Mouse (Mus musculus) kidney, embryonic 16.5 days (tissue): ENCODE data around the gene Tshz2. TPM values are rescaled to one million over a fixed set of nuclear protein-coding genes. Genes with fewer than 3 reads are reported as not detected.

Source experiments
- ATAC-seq: fragments of 200-750 bp; cut with Nextera tagmentation; 2 replicates; pipeline ENCODE4 v1.8.0; 2017; ENCODE audit warnings: moderate TSS enrichment; ENCODE audit not compliant: low FRiP score, low TSS enrichment
- H3K27ac ChIP-seq: fragments of 300-500 bp; sonication (generic); 2 replicates; pipeline ENCODE4 v1.5.1; 2014; ENCODE audit warnings: low read length
- H3K27me3 ChIP-seq: fragments of 300-500 bp; sonication (generic); 2 replicates; pipeline ENCODE4 v1.6.1; 2014; ENCODE audit warnings: low read length, control low read depth, mixed read lengths; ENCODE audit not compliant: insufficient read depth
- H3K36me3 ChIP-seq: fragments of 300-500 bp; sonication (generic); 2 replicates; pipeline ENCODE4 v1.6.1; 2014; ENCODE audit warnings: low read length, control low read depth, mixed read lengths; ENCODE audit not compliant: insufficient read depth
- H3K4me1 ChIP-seq: fragments of 300-500 bp; sonication (generic); 2 replicates; pipeline ENCODE4 v1.6.1; 2014; ENCODE audit warnings: low read length, control low read depth, mixed read lengths; ENCODE audit not compliant: insufficient read depth
- H3K4me2 ChIP-seq: fragments of 300-500 bp; sonication (generic); replicated peaks from 2 replicates; pipeline ENCODE4 v1.6.1; 2014; ENCODE audit warnings: low read depth, low read length
- H3K4me3 ChIP-seq: fragments of 300-500 bp; sonication (generic); 2 replicates; pipeline ENCODE4 v1.5.1; 2014; ENCODE audit warnings: mild to moderate bottlenecking, low read length
- H3K9ac ChIP-seq: fragments of 300-500 bp; sonication (generic); replicated peaks from 2 replicates; pipeline ENCODE4 v1.6.1; 2014; ENCODE audit warnings: low read length
- H3K9me3 ChIP-seq: fragments of 300-500 bp; sonication (generic); 2 replicates; pipeline ENCODE4 v1.6.1; 2016; ENCODE audit warnings: low read length, control low read depth
- WGBS: fragments of 180-500 bp; shearing (Covaris S2); extraction: QIAGEN DNeasy Blood & Tissue Kit; methylation state at CpG from one replicate; pipeline ENCODE4 v1.1.7; 2014; 5-methylcytosine and 5-hydroxymethylcytosine counted together
- polyA plus RNA-seq: library from polyadenylated mRNA; unstranded; fragments of >200 nt; fragmentation: Nextera tagmentation; extraction: Ambion mirVana; gene quantifications from 2 replicates; pipeline ENCODE4 v1.2.1, GENCODE M21; 2015

Gene Tshz2
- polyA plus RNA-seq, 1 experiment from 2014 or later, result 11.5 TPM

DNA sequence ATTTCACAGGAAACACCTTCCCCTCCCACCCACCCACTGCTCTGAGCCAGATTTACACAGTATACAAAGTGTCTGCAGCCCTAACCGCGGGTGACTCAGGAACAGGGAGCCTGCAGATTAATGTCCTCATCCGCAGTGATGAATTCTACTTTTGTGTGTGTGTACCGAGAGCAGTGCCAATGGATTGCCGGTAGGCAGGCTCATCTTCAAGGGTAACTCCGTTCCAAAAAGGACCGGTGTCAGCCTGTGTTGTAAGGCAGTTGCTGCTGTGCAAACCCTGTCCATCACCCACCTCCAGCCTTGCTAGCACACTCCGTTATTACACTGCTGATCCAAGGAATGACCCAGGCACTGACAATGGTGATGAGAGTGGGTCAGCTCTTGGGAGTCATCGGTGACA, 200.8 kb downstream of the Tshz2 start:
- ATAC-seq, result no peak
- no peak overlapping the region for H3K9ac ChIP-seq
- H3K36me3 ChIP-seq, result no peaks in the 10 kb centered on the region
- WGBS, result 45% methylated on average over 9 of the region's 9 CpGs
- 0 out of 2 replicates have a peak overlapping the region, but pooled peaks have one; percentile 8 for H3K27ac ChIP-seq
- H3K4me2 ChIP-seq, result no peak overlapping the region
- no peaks in the 10 kb centered on the region for H3K27me3 ChIP-seq
- no peak overlapping the region for H3K4me3 ChIP-seq
- no peaks in the 10 kb centered on the region for H3K9me3 ChIP-seq
- peaks cover 33% of the 10 kb centered on the region for H3K4me1 ChIP-seq

DNA sequence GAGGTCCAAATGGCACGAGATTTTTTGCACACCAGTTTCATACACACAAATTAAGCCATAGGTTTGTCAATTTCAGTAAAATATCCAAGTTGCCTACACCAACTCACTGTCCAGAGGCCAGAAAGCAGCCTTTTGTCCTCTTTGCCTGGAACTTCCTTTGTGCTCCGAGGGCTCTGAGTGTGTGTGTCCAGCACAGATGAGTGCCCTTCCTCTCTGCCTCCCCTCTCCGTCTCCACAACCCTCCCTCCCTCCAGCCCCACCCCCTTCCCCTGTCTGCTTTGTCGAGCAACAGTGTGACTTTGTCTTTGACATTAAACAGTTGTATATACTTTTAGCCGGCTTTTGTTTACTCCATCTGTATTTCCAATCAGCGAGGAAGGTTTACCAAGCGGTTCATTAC, 201.8 kb downstream of the Tshz2 start:
- Histone ChIP-seq H3K4me3 (no peak overlapping the region), H3K27ac (peak overlapping the region; percentile 27), H3K4me1 (peaks cover 33% of the 10 kb centered on the region), H3K36me3 (no peaks in the 10 kb centered on the region), H3K4me2 (peak overlapping the region; percentile 23; the same call in 1 of the 2 replicates), H3K9me3 (no peaks in the 10 kb centered on the region), H3K9ac (no peak overlapping the region; the same call in 1 of the 2 replicates), H3K27me3 (no peaks in the 10 kb centered on the region)
- ATAC-seq, result peak; percentile 86
- WGBS, result 9% methylated on average over 7 of the region's 7 CpGs

DNA sequence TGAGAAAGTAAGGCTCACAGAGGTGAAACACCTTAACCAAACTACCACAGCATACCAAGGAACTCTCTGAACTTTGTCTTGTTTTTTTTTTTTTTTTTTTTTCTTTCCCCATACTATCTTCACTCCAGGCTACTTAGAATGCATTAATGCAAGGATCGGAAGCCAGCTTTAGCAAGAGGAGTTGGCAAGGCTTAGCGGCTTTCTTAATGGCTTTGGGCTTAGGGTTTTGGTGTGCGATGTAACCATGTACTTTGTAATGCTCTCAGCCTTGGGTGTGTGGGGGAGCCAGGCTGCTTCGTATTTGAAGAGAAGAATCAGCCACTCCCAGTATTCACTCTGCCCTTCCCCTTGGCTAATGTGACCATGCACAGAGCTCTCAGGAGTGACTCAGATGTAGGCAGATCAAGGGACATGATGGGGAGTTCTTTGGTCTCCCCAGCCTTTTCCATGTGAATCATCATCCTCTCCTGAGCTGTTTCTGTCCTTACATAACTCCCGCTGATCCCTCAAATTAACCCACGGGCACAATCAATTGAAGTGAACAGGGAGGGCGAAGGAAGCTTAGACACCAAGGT, 204.3 kb downstream of the Tshz2 start:
- Histone ChIP-seq H3K4me1 (peaks cover 29% of the 10 kb centered on the region), H3K27ac (no peak overlapping the region), H3K27me3 (no peaks in the 10 kb centered on the region), H3K4me3 (no peak overlapping the region), H3K9ac (no peak overlapping the region), H3K4me2 (no peak overlapping the region), H3K36me3 (no peaks in the 10 kb centered on the region), H3K9me3 (no peaks in the 10 kb centered on the region)
- no peak for ATAC-seq
- WGBS, result 78% methylated on average over 7 of the region's 7 CpGs

GRCm38 (mm10) chr2:169838521-169838920, 205.7 kb downstream of the Tshz2 start:
- no peak overlapping the region for H3K4me3 ChIP-seq
- H3K27ac ChIP-seq, result no peak overlapping the region
- no peak overlapping the region for H3K4me2 ChIP-seq
- H3K36me3 ChIP-seq, result no peaks in the 10 kb centered on the region
- WGBS, result 94% methylated on average over 13 of the region's 13 CpGs
- no peak overlapping the region for H3K9ac ChIP-seq
- H3K9me3 ChIP-seq, result no peaks in the 10 kb centered on the region
- peaks cover 20% of the 10 kb centered on the region for H3K4me1 ChIP-seq
- H3K27me3 ChIP-seq, result no peaks in the 10 kb centered on the region
- no peak for ATAC-seq

DNA sequence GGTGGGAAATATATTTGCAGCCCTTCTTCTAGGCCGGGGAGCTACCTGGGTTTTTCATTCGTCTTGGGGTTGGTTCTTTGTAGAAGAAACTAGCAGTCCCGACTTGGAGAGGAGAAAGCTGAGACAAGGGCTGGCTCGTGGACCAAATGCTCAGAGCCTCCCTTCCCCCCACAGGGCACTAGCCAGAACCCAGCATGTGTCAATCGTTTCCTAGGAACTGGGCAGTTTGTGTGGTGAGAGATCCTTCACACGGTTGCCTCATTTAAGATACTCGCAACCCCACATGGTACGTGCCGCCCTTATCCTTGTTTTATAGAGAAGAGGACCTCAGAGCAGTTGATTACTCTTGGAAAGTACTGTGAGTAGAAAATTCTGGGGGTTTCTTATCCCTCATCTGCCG, 208.6 kb downstream of the Tshz2 start:
- H3K4me2 ChIP-seq, result no peak overlapping the region
- no peaks in the 10 kb centered on the region for H3K9me3 ChIP-seq
- no peak overlapping the region for H3K9ac ChIP-seq
- no peak overlapping the region for H3K4me3 ChIP-seq
- no peaks in the 10 kb centered on the region for H3K27me3 ChIP-seq
- H3K4me1 ChIP-seq, result peaks cover 3% of the 10 kb centered on the region; the same call in 1 of the 2 replicates
- no peak for ATAC-seq
- H3K36me3 ChIP-seq, result no peaks in the 10 kb centered on the region
- 69% methylated on average over 10 of the region's 10 CpGs for WGBS
- no peak overlapping the region for H3K27ac ChIP-seq

- Histone ChIP-seq H3K9ac (no peak overlapping the region), H3K9me3 (no peaks in the 10 kb centered on the region), H3K4me1 (peaks cover 3% of the 10 kb centered on the region; the same call in 1 of the 2 replicates), H3K4me2 (no peak overlapping the region), H3K27ac (no peak overlapping the region), H3K4me3 (no peak overlapping the region), H3K27me3 (no peaks in the 10 kb centered on the region), H3K36me3 (no peaks in the 10 kb centered on the region)
- no peak for ATAC-seq
- 76% methylated on average over 6 of the region's 6 CpGs for WGBS
These were observed 209.7 kb downstream of the Tshz2 start for GRCm38 (mm10) chr2:169842494-169842893.

DNA sequence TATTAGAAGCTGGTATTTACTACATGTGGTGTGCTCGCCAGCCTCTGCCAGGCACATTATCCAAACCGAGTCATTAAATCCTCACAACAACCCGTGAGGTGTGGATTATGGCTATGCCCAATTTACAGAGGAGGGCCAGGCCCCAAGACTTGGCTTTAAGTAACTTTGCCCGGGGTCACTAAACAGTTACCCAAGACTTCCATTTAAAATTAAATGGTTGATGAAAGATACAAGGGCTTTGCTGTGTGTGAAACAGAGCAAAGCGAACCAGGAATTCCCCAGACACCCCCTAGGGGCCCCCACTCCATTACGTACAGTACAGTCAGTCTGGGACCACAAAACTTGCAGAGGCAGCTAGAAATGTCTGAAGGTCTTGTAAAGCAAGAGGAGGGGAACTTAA, 210.7 kb downstream of the Tshz2 start:
- H3K27me3 ChIP-seq, result no peaks in the 10 kb centered on the region
- WGBS, result 61% methylated on average over 6 of the region's 6 CpGs
- H3K9me3 ChIP-seq, result no peaks in the 10 kb centered on the region
- H3K4me2 ChIP-seq, result no peak overlapping the region
- no peak overlapping the region for H3K9ac ChIP-seq
- H3K4me1 ChIP-seq, result peaks cover 3% of the 10 kb centered on the region; the same call in 1 of the 2 replicates
- H3K4me3 ChIP-seq, result no peak overlapping the region
- peak; percentile 63; the same call in 1 of the 2 replicates for ATAC-seq
- no peak overlapping the region for H3K27ac ChIP-seq
- no peaks in the 10 kb centered on the region for H3K36me3 ChIP-seq

DNA sequence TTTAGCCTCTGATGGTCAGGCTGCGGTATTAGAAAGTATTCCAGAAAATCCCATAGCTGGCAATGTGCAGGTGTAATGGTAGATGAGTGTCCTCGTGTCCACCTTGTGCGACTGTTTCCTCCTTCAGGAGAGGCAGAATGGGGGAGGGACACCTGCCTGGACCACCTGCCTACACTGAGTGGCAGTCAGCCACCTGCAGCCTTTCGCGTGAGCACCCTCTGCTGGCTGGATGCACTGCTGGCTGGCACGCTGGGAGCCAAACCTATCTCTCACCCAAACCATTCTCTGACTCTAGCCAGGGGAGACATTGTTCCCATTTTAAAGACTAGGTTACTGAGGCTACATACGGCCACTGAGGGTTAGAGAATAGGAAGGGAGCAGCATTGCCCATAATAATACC, 216.3 kb downstream of the Tshz2 start:
- Histone ChIP-seq H3K27me3 (no peaks in the 10 kb centered on the region), H3K4me3 (no peak overlapping the region), H3K4me2 (no peak overlapping the region), H3K36me3 (no peaks in the 10 kb centered on the region), H3K4me1 (peaks cover 3% of the 10 kb centered on the region; the same call in 1 of the 2 replicates), H3K27ac (no peak overlapping the region), H3K9ac (no peak overlapping the region), H3K9me3 (no peaks in the 10 kb centered on the region)
- ATAC-seq, result peak; percentile 36; the same call in 1 of the 2 replicates
- WGBS, result 47% methylated on average over 7 of the region's 7 CpGs

DNA sequence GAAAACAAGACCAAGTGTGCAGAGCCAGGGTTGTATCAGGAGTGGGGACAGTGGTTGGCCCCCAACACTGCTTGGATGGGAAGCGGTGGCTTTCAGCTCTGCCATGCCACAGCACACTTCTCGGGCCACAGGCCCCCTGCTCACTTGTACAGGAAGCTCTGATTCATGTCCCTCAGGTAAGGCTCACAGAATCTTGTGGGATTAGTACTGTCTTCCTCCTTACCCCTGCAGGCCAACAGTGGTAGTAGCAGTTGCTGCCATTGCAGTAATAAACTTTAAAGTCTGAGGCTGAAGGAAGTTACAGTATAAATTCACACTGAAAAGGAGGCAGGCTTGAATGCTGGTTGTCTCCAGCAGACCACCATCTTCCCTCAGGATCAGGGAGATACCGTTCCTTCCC, 216.7 kb downstream of the Tshz2 start:
- H3K4me2 ChIP-seq, result no peak overlapping the region
- H3K27me3 ChIP-seq, result no peaks in the 10 kb centered on the region
- no peak overlapping the region for H3K9ac ChIP-seq
- H3K4me1 ChIP-seq, result no peaks in the 10 kb centered on the region
- H3K9me3 ChIP-seq, result no peaks in the 10 kb centered on the region
- no peak overlapping the region for H3K4me3 ChIP-seq
- no peaks in the 10 kb centered on the region for H3K36me3 ChIP-seq
- WGBS, result 82% methylated on average over 3 of the region's 3 CpGs
- H3K27ac ChIP-seq, result no peak overlapping the region
- ATAC-seq, result no peak

DNA sequence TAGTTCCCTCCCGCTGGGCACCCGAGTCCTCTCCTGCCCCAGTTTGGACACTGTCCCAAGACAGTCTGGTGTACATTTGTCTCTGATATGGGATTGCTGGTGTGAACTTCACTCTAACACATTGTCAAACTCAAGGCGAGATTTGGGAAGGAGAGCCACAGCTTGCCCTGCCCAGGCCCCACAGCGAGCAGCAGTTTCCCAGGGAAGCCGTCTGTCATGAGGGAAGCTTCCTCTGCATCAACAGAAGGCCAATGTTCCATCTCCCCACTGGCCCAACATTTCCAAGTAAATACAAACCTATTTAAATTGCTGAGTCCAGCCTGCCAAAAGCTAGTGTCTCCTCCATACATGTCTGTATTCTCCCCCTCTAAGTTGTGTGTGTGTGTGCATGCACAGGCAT, 218.8 kb downstream of the Tshz2 start:
- no peak overlapping the region for H3K4me2 ChIP-seq
- H3K4me1 ChIP-seq, result no peaks in the 10 kb centered on the region
- H3K9me3 ChIP-seq, result no peaks in the 10 kb centered on the region
- no peaks in the 10 kb centered on the region for H3K27me3 ChIP-seq
- WGBS, result 63% methylated on average over 5 of the region's 5 CpGs
- no peak overlapping the region for H3K9ac ChIP-seq
- H3K4me3 ChIP-seq, result no peak overlapping the region
- no peak for ATAC-seq
- no peak overlapping the region for H3K27ac ChIP-seq
- no peaks in the 10 kb centered on the region for H3K36me3 ChIP-seq
